Mouse (Mus musculus) hindbrain, embryonic 12.5 days (tissue): ENCODE data around the gene Fndc7. TPM values are rescaled to one million over a fixed set of nuclear protein-coding genes. Genes with fewer than 3 reads are reported as not detected.
"Not testable (repeated sequence)": the region's sequence is repeated elsewhere in the genome, so short reads cannot be mapped to it uniquely, and the experiment has no call there.

ENCODE experiments used
- ATAC-seq: fragments of 200-750 bp; cut with Nextera tagmentation; 2 replicates; pipeline ENCODE4 v1.8.0; 2017; ENCODE audit warnings: moderate TSS enrichment; ENCODE audit not compliant: low FRiP score
- H3K27ac ChIP-seq: fragments of 300-500 bp; sonication (generic); 2 replicates; pipeline ENCODE4 v1.5.1; 2016; ENCODE audit warnings: mild to moderate bottlenecking
- H3K27me3 ChIP-seq: fragments of 300-500 bp; sonication (generic); 2 replicates; pipeline ENCODE4 v1.6.1; 2016; ENCODE audit warnings: mild to moderate bottlenecking
- H3K36me3 ChIP-seq: fragments of 300-500 bp; sonication (generic); 2 replicates; pipeline ENCODE4 v1.6.1; 2016; ENCODE audit warnings: mild to moderate bottlenecking
- H3K4me1 ChIP-seq: fragments of 300-500 bp; sonication (generic); 2 replicates; pipeline ENCODE4 v1.6.1; 2016
- H3K4me2 ChIP-seq: fragments of 300-500 bp; sonication (generic); replicated peaks from 2 replicates; pipeline ENCODE4 v1.6.1; 2016; ENCODE audit warnings: mild to moderate bottlenecking
- H3K4me3 ChIP-seq: fragments of 300-500 bp; sonication (generic); 2 replicates; pipeline ENCODE4 v1.5.1; 2016; ENCODE audit warnings: mild to moderate bottlenecking
- H3K9ac ChIP-seq: fragments of 300-500 bp; sonication (generic); 2 replicates; pipeline ENCODE4 v1.6.1; 2016; ENCODE audit warnings: mild to moderate bottlenecking, moderate library complexity
- H3K9me3 ChIP-seq: fragments of 300-500 bp; sonication (generic); replicated peaks from 2 replicates; pipeline ENCODE4 v1.6.1; 2016; ENCODE audit warnings: mild to moderate bottlenecking
- WGBS: fragments of 180-500 bp; shearing (Covaris S2); methylation state at CpG from one replicate; pipeline ENCODE4 v1.1.7; 2016; 5-methylcytosine and 5-hydroxymethylcytosine counted together
- polyA plus RNA-seq: library from polyadenylated mRNA; unstranded; fragments of >200 nt; fragmentation: Nextera tagmentation; extraction: Ambion mirVana; gene quantifications from 2 replicates; pipeline ENCODE4 v1.2.1, GENCODE M21; 2016

The Fndc7 gene
- polyA plus RNA-seq, 1 experiment from 2014 or later, result 0.12 TPM

GRCm38 (mm10) chr3:108885686-108886530 lies 3.9 kb downstream of the Fndc7 start:
- 0 out of 2 replicates have a peak overlapping the region, but pooled peaks have one; percentile 13 for H3K27ac ChIP-seq
- ATAC-seq, result peak; percentile 72

GRCm38 (mm10) chr3:108884706-108885289 lies 5.0 kb downstream of the Fndc7 start:
- Histone ChIP-seq H3K4me3 (no peak overlapping the region), H3K9me3 (no peaks in the 10 kb centered on the region), H3K4me2 (no peak overlapping the region), H3K9ac (no peak overlapping the region), H3K27ac (peak overlapping the region; percentile 55; the same call in 1 of the 2 replicates), H3K4me1 (peaks cover 29% of the 10 kb centered on the region), H3K36me3 (no peaks in the 10 kb centered on the region), H3K27me3 (no peaks in the 10 kb centered on the region)
- no peak for ATAC-seq
- 47% methylated on average over 8 of the region's 8 CpGs for WGBS

More at GRCm38 (mm10) chr3:108885686-108886530, 3.9 kb downstream of the Fndc7 start:
- H3K4me1 ChIP-seq, result peaks cover 25% of the 10 kb centered on the region
- H3K9me3 ChIP-seq, result no peaks in the 10 kb centered on the region
- no peaks in the 10 kb centered on the region for H3K27me3 ChIP-seq
- no peak overlapping the region for H3K4me2 ChIP-seq
- H3K36me3 ChIP-seq, result no peaks in the 10 kb centered on the region
- H3K4me3 ChIP-seq, result no peak overlapping the region
- WGBS, result 48% methylated on average over 8 of the region's 9 CpGs
- H3K9ac ChIP-seq, result no peak overlapping the region

- no peaks in the 10 kb centered on the region for H3K36me3 ChIP-seq
- 77% methylated on average over 2 of the region's 2 CpGs for WGBS
- H3K4me3 ChIP-seq, result no peak overlapping the region
- no peaks in the 10 kb centered on the region for H3K27me3 ChIP-seq
- H3K9ac ChIP-seq, result no peak overlapping the region
- H3K9me3 ChIP-seq, result no peaks in the 10 kb centered on the region
- no peak overlapping the region for H3K27ac ChIP-seq
- no peak overlapping the region for H3K4me2 ChIP-seq
- H3K4me1 ChIP-seq, result peaks cover 38% of the 10 kb centered on the region
- no peak for ATAC-seq
These were observed 6.7 kb downstream of the Fndc7 start for GRCm38 (mm10) chr3:108883067-108883466.

- H3K4me1 ChIP-seq, result peaks cover 34% of the 10 kb centered on the region
- not testable (repeated sequence) for H3K27me3 ChIP-seq, ATAC-seq, H3K4me3 ChIP-seq, H3K9ac ChIP-seq, H3K27ac ChIP-seq, H3K36me3 ChIP-seq, H3K9me3 ChIP-seq, H3K4me2 ChIP-seq
- 24% methylated on average over 4 of the region's 4 CpGs for WGBS
These were observed 7.9 kb downstream of the Fndc7 start for GRCm38 (mm10) chr3:108881873-108882272.

GRCm38 (mm10) chr3:108880544-108881507 lies 9.0 kb downstream of the Fndc7 start:
- peak overlapping the region; percentile 35 for H3K4me2 ChIP-seq

GRCm38 (mm10) chr3:108879836-108880435 lies 9.9 kb downstream of the Fndc7 start:
- Histone ChIP-seq H3K4me2 (no peak overlapping the region), H3K4me3 (no peak overlapping the region), H3K27me3 (no peaks in the 10 kb centered on the region), H3K9me3 (no peaks in the 10 kb centered on the region), H3K27ac (no peak overlapping the region), H3K4me1 (peaks cover 22% of the 10 kb centered on the region), H3K36me3 (no peaks in the 10 kb centered on the region), H3K9ac (no peak overlapping the region)
- no peak for ATAC-seq
- WGBS, result 65% methylated on average over 5 of the region's 5 CpGs

More at GRCm38 (mm10) chr3:108880544-108881507, 9.0 kb downstream of the Fndc7 start:
- no peaks in the 10 kb centered on the region for H3K27me3 ChIP-seq
- no peaks in the 10 kb centered on the region for H3K9me3 ChIP-seq
- H3K27ac ChIP-seq, result no peak overlapping the region
- WGBS, result 59% methylated on average over 28 of the region's 28 CpGs
- no peak overlapping the region for H3K4me3 ChIP-seq
- no peaks in the 10 kb centered on the region for H3K36me3 ChIP-seq
- H3K4me1 ChIP-seq, result peaks cover 28% of the 10 kb centered on the region
- no peak overlapping the region for H3K9ac ChIP-seq
- ATAC-seq, result peak; percentile 9; the same call in 1 of the 2 replicates

GRCm38 (mm10) chr3:108879129-108879528 lies 10.7 kb downstream of the Fndc7 start:
- Histone ChIP-seq H3K36me3 (no peaks in the 10 kb centered on the region), H3K27me3 (no peaks in the 10 kb centered on the region), H3K4me3 (no peak overlapping the region), H3K4me1 (peaks cover 19% of the 10 kb centered on the region), H3K4me2 (no peak overlapping the region), H3K9me3 (no peaks in the 10 kb centered on the region), H3K27ac (no peak overlapping the region), H3K9ac (no peak overlapping the region)
- 61% methylated on average over 2 of the region's 2 CpGs for WGBS
- ATAC-seq, result peak; percentile 22; the same call in 1 of the 2 replicates

- Histone ChIP-seq H3K4me2 (no peak overlapping the region), H3K27ac (no peak overlapping the region), H3K4me3 (no peak overlapping the region), H3K36me3 (no peaks in the 10 kb centered on the region), H3K27me3 (no peaks in the 10 kb centered on the region), H3K4me1 (no peaks in the 10 kb centered on the region), H3K9me3 (no peaks in the 10 kb centered on the region; the same call in 1 of the 2 replicates), H3K9ac (no peak overlapping the region)
- no peak for ATAC-seq
- 79% methylated on average over 6 of the region's 6 CpGs for WGBS
These were observed 19.2 kb downstream of the Fndc7 start for GRCm38 (mm10) chr3:108870631-108871030.

GRCm38 (mm10) chr3:108867449-108867848 lies 22.4 kb downstream of the Fndc7 start:
- Histone ChIP-seq H3K27me3 (no peaks in the 10 kb centered on the region), H3K9me3 (no peaks in the 10 kb centered on the region; the same call in 1 of the 2 replicates), H3K9ac (no peak overlapping the region), H3K4me2 (no peak overlapping the region), H3K27ac (no peak overlapping the region), H3K36me3 (no peaks in the 10 kb centered on the region), H3K4me3 (no peak overlapping the region), H3K4me1 (no peaks in the 10 kb centered on the region)
- no peak for ATAC-seq
- WGBS, result 86% methylated on average over 3 of the region's 3 CpGs

GRCm38 (mm10) chr3:108865676-108866075 lies 24.1 kb downstream of the Fndc7 start:
- 93% methylated on average over 3 of the region's 3 CpGs for WGBS
- Histone ChIP-seq H3K4me3 (no peak overlapping the region), H3K4me2 (no peak overlapping the region), H3K27me3 (no peaks in the 10 kb centered on the region), H3K27ac (no peak overlapping the region), H3K9ac (no peak overlapping the region), H3K9me3 (no peaks in the 10 kb centered on the region; the same call in 1 of the 2 replicates), H3K36me3 (no peaks in the 10 kb centered on the region), H3K4me1 (no peaks in the 10 kb centered on the region)
- no peak for ATAC-seq

GRCm38 (mm10) chr3:108865129-108865528 lies 24.7 kb downstream of the Fndc7 start:
- Histone ChIP-seq H3K4me1 (no peaks in the 10 kb centered on the region), H3K9me3 (no peaks in the 10 kb centered on the region; the same call in 1 of the 2 replicates), H3K9ac (no peak overlapping the region), H3K4me3 (no peak overlapping the region), H3K27ac (no peak overlapping the region), H3K4me2 (no peak overlapping the region), H3K36me3 (no peaks in the 10 kb centered on the region), H3K27me3 (no peaks in the 10 kb centered on the region)
- 42% methylated on average over 3 of the region's 3 CpGs for WGBS
- ATAC-seq, result no peak
